Mouse (Mus musculus): ENCODE results near the gene Mier2.

The Mier2 gene

GRCm38 (mm10) chr10:79538873-79539272 is 16.1 kb downstream of the Mier2 start:
- peak in 1 of 2 experiments; percentile 1 for DNase-seq

GRCm38 (mm10) chr10:79538323-79538722 is 16.7 kb downstream of the Mier2 start:
- DNase-seq, result peak in 1 of 2 experiments; percentile 9

GRCm38 (mm10) chr10:79537781-79538180 is 17.2 kb downstream of the Mier2 start:
- no peak for DNase-seq

- peak in 1 of 2 experiments; percentile 3 for DNase-seq
Measured at GRCm38 (mm10) chr10:79537271-79537670, 17.7 kb downstream of the Mier2 start.

GRCm38 (mm10) chr10:79536461-79537080 is 18.4 kb downstream of the Mier2 start:
- peak in 1 of 2 experiments; percentile 1 for DNase-seq

- DNase-seq, result no peak
Measured at GRCm38 (mm10) chr10:79535431-79535830, 19.6 kb downstream of the Mier2 start.

GRCm38 (mm10) chr10:79534426-79534825 is 20.6 kb downstream of the Mier2 start:
- peak in 1 of 2 experiments; percentile 1 for DNase-seq

GRCm38 (mm10) chr10:79533126-79533911 is 21.7 kb downstream of the Mier2 start, which contains the start of gene Plpp2:
TSS of gene Plpp2 (minus strand) at chr10:79533796.
- peak; percentile 60 to 75 for DNase-seq

- peak in 1 of 2 experiments; percentile 4 for DNase-seq
Measured at GRCm38 (mm10) chr10:79532678-79533077, 22.3 kb downstream of the Mier2 start.

GRCm38 (mm10) chr10:79531593-79531992 is 23.4 kb downstream of the Mier2 start:
- peak; percentile 2 to 3 for DNase-seq

- DNase-seq, result peak in 1 of 2 experiments; percentile 1
Measured at GRCm38 (mm10) chr10:79530721-79531120, 24.3 kb downstream of the Mier2 start.

- peak in 1 of 2 experiments; percentile 2 for DNase-seq
Measured at GRCm38 (mm10) chr10:79530241-79530640, 24.8 kb downstream of the Mier2 start.

GRCm38 (mm10) chr10:79528081-79528480 is 26.9 kb downstream of the Mier2 start:
- DNase-seq, result no peak

GRCm38 (mm10) chr10:79527453-79527845 is 27.6 kb downstream of the Mier2 start:
- DNase-seq, result peak in 1 of 2 experiments; percentile 3

- peak in 1 of 2 experiments; percentile 2 for DNase-seq
Measured at GRCm38 (mm10) chr10:79526661-79527452, 28.1 kb downstream of the Mier2 start.

GRCm38 (mm10) chr10:79525456-79526325 is 29.3 kb downstream of the Mier2 start:
- DNase-seq, result peak in 1 of 2 experiments; percentile 38

- DNase-seq, result no peak
Measured at GRCm38 (mm10) chr10:79524433-79524832, 30.6 kb downstream of the Mier2 start.

- DNase-seq, result no peak
Measured at GRCm38 (mm10) chr10:79506709-79507108, 48.3 kb downstream of the Mier2 start.

- no peak for DNase-seq
Measured at GRCm38 (mm10) chr10:79502830-79503644, 52.0 kb downstream of the Mier2 start.

- DNase-seq, result no peak
Measured at GRCm38 (mm10) chr10:79496701-79497288, 58.2 kb downstream of the Mier2 start.

GRCm38 (mm10) chr10:79495886-79496285 is 59.1 kb downstream of the Mier2 start:
- no peak for DNase-seq
